Mouse (Mus musculus) heart, postnatal 4 days (tissue): Measurements from ENCODE around the gene Nup214. TPM values are rescaled to one million over a fixed set of nuclear protein-coding genes. Genes with fewer than 3 reads are reported as not detected.
A peak's percentile ranks its signal among the peaks of the same experiment; 100 is the strongest.

Experiments
- DNase-seq: peaks from one replicate; pipeline ENCODE4 v3.0.0; 2021
- total RNA-seq, 2 experiments: library from RNA; stranded (reverse); gene quantifications; 2 replicates each; pipeline ENCODE4 v1.2.3; 2021

Gene Nup214
- total RNA-seq, 2 experiments from 2014 or later: 50.4 to 51.1 TPM

DNA sequence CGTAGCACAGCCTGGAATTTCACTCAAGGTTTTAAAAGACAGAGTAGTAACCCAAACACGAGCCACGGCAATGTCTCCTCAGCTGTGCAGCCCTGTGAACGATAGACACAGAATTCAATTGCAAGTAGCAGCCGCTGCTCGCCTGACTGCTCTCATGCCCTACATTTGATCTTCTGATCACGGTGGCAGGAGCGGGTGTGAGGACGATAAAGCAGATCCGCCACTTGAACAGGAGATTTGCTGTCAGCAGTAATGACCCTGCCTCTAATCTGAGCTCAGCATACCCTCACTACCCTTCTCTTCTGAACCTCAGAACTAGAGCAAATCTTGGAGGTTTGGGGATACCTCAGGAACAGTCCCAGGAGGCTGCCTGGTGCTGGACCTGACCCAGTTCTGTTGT, 71.8 kb downstream of the Nup214 start:
- DNase-seq: no peak

DNA sequence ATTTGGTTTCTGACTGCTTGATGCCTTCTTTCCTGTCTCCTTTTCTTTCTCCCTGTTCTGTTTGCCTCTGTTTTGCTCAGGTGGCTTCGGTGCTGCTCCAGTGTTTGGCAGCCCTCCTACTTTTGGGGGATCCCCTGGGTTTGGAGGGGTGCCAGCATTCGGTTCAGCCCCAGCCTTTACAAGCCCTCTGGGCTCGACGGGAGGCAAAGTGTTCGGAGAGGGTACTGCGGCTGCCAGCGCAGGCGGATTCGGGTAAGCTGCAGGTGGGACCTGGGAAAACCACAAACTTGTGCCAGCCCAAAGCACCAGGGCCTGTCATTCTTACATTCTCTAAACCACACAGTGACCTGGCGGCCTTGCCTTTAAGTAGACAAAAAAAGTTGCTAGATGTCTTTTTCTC, 73.1 kb downstream of the Nup214 start:
- DNase-seq: peak; percentile 49

DNA sequence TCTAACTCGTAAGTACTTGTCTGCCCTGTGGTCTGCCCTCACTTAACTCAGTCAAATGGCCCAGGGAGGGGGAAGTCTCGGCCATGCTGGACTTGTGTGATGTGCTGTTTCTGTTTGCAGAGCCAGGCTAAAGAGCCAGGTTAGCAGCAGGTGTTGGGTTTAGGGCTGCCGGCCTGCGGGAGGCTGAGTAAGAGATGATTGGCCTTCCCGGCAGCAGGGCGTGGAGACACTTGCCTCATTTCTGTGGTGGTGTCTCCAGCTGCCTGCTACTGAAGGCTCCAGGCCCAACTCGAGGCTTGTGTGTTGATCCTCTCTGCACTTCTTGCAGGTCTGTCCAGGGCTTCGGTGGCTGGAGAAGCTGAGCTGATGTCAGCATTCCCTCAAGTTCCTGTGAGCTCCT, 77.6 kb downstream of the Nup214 start:
- DNase-seq: no peak

DNA sequence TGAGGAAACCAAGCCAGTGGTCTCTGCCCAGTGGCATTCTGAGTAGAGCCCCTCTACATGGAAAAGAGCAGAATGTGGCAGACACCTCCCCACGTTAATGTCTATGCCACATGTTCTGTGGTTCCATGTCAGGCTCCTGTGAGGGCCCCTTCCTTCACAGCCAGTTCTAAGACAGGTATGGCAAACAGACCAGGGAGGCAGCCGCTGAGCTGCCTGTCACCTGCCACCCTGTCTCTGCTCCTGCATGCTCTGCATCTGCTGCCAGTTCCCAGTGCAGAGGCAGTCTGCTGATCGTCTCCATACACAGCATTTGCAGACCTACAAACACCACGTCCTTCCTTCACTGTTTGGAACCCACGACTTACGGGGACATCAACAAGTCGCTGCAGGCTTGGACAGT, 78.2 kb downstream of the Nup214 start:
- DNase-seq: no peak

DNA sequence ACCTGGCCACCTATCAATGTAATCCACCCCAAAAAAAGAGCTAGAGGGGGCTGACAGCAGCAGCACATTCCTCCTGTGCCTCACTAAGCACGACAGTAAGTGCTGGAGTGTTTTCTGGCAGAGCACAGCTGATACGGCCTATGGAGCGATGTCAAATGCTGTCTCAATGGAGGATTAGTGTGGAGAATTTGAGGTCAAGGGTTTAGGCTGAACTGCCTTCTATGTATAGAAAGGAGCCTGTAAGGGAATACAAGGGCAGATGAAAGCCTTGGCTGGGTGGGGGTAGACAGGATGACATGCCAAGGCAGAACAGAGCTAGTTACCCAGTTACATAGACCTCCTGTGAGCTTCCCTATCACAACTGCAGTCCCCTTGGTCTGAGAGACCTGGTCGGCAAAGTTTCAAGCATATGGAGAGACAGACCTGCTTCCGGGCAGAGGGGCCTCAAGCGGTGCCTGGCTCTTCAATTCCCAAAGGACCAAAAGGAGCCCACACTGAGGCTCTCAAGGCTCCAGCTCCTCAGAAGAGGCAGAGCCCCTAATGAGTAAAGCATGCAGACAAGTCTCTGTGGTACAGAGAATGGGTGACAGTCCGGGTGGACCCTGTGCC, 81.2 kb downstream of the Nup214 start:
- DNase-seq: no peak

DNA sequence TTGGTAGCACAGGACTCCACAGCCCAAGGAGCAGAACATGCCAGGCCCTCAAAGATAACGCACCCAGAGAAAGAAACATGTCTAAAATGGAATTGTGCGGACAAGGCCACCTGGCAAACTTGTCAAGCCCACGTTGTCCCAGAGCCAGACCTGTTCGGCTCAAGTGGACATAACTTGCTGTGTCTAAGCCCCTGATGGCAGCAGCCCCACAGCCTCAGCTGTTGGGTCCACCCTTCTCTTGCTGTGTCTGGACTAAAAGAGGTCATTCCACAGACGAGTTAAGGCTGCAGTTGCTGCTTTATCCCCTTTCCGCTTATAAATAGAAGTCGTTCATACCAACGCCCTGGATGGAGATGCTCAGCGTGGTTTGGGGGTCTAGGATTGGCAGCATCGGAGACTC, 82.3 kb downstream of the Nup214 start:
- no peak for DNase-seq

DNA sequence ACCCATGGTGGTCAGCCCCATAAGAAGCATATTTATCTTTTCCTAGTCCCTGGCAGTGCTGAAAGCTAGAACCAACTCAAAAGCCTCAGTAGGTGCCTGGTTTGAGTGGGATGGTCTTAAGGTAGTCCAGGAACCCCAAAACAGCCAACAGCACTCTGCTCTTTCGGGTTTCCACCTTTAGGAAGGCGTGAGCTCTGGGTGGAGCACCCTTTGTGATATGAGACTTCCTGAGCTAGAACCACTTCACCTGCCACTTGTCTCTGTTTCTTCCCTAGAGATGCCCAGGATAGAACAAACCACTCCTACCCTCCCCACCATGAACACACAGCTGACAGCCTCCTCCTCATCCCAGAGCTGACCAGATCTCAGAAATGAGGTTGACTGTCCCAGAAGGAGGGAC, 83.1 kb downstream of the Nup214 start:
- no peak for DNase-seq

DNA sequence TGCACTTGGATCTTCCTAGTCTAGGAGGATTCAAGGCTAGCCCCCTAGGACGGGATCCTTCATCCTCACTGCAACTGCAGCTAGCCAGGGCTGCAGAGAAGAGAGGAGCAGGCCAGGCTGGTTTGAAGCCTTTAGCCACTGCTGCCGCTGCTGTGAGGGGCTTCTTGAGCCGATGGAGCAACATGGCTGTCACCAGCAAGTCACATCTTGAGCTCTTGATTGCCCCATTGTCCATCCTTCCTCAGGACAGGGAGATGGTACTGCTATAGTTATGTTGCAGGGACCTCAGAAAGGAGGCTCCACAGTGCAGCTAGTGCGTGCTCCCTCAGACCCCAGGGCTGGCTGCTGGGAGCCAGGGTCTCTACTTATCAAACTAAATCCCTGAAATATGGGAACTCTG, 83.6 kb downstream of the Nup214 start:
- DNase-seq: no peak

DNA sequence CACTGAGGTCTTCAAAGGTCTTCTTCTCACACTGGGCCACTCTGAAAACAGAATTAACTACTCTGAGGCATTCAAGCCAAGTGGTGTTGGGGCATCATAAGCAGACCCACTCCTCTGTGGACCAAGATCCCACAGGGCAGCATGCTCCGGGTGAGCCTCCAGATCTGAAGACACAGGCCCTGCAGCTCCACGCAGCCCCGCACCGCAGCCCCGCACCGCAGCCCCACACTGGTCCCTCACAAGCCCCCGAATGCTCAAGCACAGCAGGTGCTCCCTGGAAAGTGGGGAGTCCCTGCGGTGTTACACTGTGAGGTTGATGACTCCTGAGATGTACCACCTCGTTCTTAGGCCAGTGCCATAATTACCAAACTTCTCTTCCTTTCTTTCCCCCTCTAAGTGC, 84.0 kb downstream of the Nup214 start:
- DNase-seq: no peak

DNA sequence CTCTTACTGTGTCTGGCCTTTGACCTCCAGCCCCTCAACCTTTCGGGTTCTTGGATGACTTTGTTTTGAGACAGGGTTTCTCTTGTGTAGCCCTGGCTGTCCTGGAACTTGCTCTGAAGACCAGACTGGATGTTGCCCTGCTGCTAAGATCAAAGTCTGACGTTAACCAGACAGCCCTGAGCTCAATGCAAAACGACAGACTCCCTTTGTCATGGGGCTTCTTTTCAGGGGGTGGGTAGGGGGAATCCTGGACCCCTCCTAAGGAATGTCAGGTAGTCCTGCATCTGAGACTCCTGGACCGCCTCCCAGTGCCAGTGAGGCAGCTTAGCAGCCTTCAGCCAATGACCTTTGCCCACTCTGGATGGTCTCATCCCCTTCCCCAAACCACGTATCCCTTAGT, 84.5 kb downstream of the Nup214 start:
- DNase-seq: no peak

DNA sequence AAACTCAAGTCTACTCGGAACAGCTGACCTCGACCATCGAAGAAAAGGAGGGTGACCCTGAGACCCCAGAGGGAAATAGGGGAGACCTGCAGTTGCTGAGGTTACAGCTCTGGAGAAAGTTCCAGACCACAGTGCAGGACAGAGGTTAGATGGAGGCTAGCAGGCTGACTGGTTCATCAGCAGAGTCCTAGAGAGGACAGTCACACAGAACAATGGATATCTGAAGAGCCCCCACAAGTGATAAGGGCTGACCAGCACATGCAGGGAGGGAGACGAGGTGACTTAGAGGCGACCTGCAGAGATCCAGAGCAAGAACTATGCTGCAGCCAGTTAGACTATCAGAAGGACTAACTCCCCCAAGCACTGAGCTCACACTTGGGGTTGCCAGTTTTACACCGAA, 85.4 kb downstream of the Nup214 start:
- DNase-seq: no peak

DNA sequence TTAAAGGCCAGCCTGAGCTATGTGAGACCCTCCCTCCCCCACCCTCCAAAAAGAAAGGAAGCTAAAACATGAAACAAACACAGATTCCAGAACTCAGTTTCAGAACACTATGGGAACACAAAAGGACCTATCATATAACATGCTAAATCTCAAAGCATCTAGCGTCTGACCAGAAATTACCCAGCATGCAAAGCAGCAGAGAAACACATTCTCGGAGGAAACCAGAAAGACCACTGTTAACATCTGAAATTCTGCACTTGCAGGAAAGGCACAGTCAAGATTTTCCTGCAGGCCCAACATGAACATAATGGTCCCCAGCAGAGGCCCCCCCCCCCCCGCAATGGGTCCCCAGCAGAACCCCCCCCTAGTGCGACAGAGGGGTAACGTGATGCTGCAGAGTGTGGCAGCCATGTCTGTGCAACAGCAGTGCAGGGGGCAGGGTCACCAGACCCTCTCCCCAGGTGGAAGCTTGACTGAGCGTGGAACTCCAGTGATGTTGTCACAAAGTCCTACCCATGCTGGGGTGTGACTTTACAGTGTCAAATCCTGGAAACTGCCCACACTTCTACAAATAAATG, 86.1 kb downstream of the Nup214 start:
- no peak for DNase-seq

DNA sequence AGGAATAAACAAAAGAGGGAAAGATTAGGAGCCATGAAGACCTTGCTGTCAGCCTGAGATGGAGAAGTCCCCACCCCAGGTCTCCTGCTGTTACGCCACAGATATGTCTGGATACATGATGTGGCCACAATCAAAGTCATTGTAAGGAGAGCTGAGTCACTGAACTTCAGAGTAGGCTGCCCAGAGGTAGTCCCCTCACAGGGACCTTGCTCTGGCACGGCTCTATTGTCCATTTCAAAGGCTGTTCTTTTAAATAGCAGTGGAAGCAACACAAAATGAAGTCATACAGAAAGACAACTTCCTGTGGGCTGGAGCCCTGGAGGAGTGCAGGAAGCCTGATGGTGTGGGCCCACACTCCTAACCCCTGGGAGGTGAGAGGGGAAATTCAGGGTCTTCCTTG, 87.0 kb downstream of the Nup214 start:
- DNase-seq: no peak

DNA sequence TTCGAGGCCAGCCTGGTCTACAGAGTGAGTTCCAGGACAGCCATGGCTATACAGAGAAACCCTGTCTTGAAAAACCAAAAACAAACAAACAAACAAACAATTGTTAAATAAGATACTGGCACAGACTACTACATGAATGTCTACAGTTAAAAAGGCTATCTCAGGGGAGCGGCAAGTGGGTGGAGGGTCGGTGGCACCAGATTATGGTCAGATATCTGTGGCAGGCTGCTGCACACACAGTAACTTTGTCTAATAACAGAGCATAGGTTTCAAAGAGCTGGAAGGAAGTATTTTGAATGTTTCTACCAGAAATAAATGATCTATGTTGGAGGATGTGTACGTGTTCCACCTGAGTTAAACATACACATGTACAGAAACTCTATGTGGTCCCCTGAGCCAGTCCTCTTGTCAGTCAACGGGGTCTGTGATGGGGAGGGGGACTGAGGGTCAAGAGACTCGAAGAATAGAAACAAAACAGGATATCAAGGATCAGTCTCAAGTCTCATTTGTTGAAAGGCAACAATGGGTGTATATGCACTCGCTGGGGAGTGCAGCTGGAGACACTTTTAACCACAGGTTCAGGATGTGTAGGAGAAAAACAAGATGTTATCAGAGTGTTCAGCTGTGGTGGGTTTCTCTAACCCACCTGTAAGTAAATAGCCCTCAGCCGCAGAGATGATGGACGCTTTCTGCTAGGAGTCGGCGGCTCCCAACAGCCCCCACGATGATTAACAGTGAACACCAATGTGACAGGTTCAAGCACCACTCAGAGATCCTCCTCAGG, 87.7 kb downstream of the Nup214 start:
- no peak for DNase-seq

DNA sequence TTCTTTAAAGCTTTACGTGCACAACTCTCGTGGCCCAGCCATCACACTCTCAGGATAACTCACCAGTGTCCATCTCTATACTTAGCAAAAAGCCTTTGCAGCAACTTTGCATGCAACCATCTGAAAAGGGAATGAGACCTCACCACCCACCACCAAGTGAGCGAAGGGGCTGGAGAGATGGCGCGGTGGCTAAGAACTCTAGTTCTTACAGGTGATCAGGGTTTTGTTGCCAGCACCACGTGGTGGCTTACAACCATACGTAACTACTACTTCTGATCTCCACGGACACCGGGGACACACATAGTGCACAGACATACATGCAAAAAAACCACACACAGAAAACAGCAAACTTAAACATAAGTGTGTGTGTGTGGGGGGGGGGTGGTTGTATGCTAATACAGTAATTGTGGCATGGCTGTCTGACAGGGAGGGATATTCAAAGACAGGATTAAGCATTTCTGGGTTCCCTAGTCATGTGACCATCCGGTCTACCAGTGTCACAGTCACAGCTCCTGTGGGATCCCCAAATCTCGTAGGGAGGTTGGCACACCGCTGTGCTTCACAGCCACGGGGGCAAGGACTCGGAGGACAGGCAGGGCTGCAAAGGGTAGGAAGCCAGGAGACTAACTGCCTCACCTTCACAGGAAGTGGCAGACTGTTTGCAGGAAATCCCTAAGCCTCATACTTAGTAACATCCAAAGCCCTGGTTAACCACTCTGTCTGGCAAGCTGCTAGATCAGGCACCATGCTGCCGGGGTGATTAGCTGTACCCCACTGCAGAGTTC, 88.6 kb downstream of the Nup214 start:
- no peak for DNase-seq

DNA sequence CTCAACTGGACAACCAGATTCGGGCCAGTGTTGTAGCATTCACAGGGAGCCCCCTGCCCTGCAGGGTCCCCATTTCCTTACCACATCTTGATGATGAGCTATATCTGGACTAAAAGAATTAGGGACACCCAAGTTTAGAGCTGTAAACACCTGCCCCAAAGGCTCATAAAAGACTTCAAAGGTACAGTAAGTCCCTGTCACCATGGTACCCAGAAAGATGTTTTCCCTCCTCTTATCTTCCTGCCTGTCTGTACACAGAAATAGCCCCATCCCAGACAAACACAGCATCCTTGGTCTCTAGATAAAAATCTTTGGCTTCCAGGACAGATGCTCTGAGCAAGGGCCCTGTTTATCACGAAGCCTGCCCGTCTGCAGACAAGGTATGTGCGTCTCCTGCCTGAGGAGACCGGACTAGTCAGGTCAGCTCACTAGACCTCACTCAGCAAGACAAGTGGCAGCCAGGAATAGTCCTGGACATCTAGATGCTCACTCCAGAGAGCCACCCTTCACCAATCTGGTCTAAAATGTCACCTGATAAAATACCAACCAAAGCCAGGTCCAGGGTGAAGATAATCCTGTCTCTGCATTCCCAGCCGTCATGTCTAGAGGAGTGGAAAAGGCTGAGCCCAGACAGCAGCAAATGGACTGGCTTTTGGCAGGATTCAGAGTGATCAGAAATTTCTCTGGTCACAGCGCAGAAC, 89.4 kb downstream of the Nup214 start:
- DNase-seq: no peak

DNA sequence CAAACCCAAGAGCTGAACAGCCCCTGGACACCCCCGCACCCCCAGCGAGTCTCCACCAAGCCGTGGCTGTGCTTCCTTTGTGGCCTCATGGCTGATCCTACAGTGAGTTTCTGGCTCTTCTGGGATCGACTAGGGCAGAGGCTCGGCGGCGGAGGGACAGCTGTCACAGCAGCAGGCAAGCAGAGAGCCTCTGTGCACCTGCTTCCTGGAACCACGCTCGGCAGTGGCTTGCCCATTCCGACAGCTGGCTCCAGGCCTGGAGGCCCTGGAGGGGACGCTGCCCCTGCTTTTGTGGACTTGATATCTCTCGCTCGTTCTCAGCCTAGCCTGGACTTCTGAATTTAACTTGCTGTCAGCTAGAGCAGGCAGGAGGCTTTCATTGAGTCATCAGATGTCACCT, 90.7 kb downstream of the Nup214 start:
- peak; percentile 57 for DNase-seq

DNA sequence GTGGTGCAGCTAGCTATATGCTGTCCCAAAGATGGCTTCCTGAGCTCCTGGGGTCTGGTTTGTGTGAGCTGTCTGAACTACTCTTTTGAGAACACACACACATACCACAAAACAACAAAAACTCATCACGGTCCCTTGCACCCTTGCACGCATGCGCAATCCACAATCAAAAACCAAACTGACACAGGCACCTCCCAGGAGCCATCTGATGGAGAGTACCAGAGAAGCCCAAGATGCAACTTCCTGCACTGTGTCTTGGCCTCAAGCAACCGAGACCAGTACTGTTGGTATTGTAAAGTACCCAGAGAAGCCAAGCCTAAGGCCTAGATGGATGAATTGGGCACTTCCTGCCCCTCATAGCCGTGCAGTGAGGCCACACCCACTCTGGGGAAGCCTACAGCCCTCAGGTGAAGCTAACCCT, 91.1 kb downstream of the Nup214 start:
- DNase-seq: no peak

DNA sequence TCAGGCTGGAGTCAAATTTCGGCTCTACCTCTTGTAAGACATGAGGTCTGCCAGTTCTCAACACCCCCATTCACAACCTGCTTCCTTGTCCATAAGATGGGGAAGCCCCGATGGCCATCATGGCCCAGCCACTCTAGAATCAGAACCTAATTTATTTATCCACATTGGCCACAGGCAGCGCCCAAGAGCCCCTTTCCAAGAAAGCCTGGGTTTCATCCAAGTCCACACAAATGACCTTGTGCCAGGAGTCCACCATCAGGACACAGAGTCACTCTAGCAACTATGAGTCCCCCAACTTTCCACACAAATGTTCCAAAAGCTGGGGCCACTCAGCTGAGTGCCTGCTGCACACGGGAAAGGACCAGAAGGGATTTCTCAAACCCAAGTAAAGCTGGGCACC, 91.8 kb downstream of the Nup214 start:
- DNase-seq: peak; percentile 66

DNA sequence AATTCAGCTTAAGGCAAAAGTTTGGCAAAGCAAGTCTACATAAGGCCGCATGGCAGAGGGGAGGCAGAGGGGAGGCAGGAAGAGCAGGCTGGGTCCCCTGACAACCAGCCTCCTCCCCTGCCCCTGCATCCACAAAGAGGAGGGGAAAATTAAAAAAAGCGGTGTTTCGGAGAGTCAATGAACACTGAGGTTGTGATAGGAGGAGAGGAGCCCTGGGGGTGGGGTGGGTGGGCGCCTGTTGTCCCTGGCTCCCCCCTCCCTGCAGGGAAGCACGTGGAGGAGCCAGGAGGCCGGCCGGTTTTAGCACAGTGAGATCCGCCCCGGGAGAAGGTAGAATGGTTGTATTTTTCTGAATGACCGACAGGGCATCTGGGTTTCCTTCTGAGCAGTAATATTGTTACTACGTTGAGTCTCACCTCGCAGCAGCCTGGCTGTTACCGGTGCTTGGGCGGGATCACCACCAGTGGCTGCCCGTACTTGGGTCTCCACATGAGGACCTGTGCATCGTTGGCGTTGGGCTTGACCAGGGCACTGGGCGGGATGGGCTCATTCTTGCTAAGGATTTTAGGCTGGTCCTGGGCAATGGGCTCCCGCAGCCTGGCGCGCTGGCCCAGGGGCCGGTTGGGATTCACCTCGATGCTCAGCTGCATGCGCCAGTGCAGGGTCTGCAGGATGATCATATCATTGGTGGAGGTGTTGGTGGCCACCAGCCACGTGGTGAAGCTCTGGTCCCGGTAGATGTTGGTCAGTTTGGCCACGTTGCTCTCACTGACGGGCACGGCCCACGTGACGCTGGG, 94.8 kb downstream of the Nup214 start:
- no peak for DNase-seq

DNA sequence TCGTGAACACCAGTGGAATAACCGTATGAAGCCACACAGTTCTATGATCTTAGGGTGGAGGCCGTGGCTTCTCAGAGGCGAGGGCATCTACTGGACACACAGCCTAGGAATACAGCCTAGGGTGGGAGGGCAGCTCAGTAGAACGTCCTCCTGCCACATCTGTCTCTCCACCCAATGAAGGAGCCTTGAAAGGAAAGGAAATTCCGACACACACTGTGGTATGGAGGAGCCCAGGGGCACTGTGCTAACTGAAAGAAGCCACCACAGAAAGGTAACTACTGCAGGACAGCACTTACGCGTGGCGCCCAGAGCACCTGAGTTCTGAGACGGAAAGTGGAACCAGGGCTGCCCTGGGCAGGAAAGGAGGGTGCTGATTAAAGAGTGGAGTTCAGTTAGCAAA, 96.5 kb downstream of the Nup214 start:
- DNase-seq: no peak

DNA sequence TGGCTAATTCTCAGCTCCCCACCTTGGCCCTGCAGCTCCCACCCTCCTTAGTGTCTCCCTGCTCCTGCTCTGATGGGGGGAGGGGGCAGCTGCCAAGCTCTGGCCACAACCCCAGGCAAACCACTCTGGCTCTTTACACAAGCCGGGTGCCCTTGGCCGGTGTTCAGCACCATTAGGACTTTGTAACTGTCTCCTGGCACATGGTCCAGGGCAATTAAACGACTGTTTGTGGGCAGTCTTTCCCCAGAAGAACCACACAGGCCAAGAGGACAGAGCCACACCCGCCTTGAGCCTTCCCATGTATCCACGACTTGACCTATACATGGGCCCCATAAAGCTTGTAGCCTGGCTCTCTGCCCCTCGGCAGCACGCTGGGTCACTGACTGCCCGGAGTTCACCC, 100.2 kb downstream of the Nup214 start:
- peak; percentile 66 for DNase-seq
